Mouse (Mus musculus) midbrain, embryonic 16.5 days (tissue): ENCODE measurements around the gene Eml6. TPM values are rescaled to one million over a fixed set of nuclear protein-coding genes. Genes with fewer than 3 reads are reported as not detected.

ENCODE experiments used
- ATAC-seq: fragments of 200-750 bp; cut with Nextera tagmentation; 2 replicates; pipeline ENCODE4 v1.8.0; 2017; ENCODE audit warnings: moderate TSS enrichment
- H3K27ac ChIP-seq: fragments of 300-500 bp; sonication (generic); 2 replicates; pipeline ENCODE4 v1.5.1; 2014; ENCODE audit warnings: mild to moderate bottlenecking, low read length, mixed read lengths
- H3K27me3 ChIP-seq: fragments of 300-500 bp; sonication (generic); 2 replicates; pipeline ENCODE4 v1.6.1; 2014; ENCODE audit warnings: low read depth, low read length, mixed read lengths; ENCODE audit not compliant: control insufficient read depth, insufficient read depth
- H3K36me3 ChIP-seq: fragments of 300-500 bp; sonication (generic); 2 replicates; pipeline ENCODE4 v1.6.1; 2014; ENCODE audit warnings: mild to moderate bottlenecking, low read length, moderate library complexity, mixed read lengths; ENCODE audit not compliant: control insufficient read depth, insufficient read depth
- H3K4me1 ChIP-seq: fragments of 300-500 bp; sonication (generic); 2 replicates; pipeline ENCODE4 v1.6.1; 2014; ENCODE audit warnings: mild to moderate bottlenecking, low read length, mixed read lengths; ENCODE audit not compliant: control insufficient read depth, insufficient read depth
- H3K4me2 ChIP-seq: fragments of 300-500 bp; sonication (generic); 2 replicates; pipeline ENCODE4 v1.6.1; 2014; ENCODE audit warnings: mild to moderate bottlenecking, low read length, mixed read lengths
- H3K4me3 ChIP-seq: fragments of 300-500 bp; sonication (generic); 2 replicates; pipeline ENCODE4 v1.5.1; 2014; ENCODE audit warnings: low read depth, mild to moderate bottlenecking, low read length, moderate library complexity, mixed read lengths
- H3K9ac ChIP-seq: fragments of 300-500 bp; sonication (generic); 2 replicates; pipeline ENCODE4 v1.6.1; 2014; ENCODE audit warnings: low read depth, low read length, mixed read lengths
- H3K9me3 ChIP-seq: fragments of 300-500 bp; sonication (generic); replicated peaks from 2 replicates; pipeline ENCODE4 v1.6.1; 2014; ENCODE audit warnings: mild to moderate bottlenecking, low read length, mixed read lengths; ENCODE audit not compliant: control insufficient read depth, poor library complexity, severe bottlenecking
- WGBS: fragments of 180-500 bp; shearing (Covaris S2); extraction: QIAGEN DNeasy Blood & Tissue Kit; methylation state at CpG from one replicate; pipeline ENCODE4 v1.1.7; 2014; 5-methylcytosine and 5-hydroxymethylcytosine counted together
- polyA plus RNA-seq: library from polyadenylated mRNA; unstranded; fragments of >200 nt; fragmentation: Nextera tagmentation; extraction: Ambion mirVana; gene quantifications from 2 replicates; pipeline ENCODE4 v1.2.1, GENCODE M21; 2015

The Eml6 gene
- 7.8 and 8.7 TPM in 2 replicates for polyA plus RNA-seq

DNA sequence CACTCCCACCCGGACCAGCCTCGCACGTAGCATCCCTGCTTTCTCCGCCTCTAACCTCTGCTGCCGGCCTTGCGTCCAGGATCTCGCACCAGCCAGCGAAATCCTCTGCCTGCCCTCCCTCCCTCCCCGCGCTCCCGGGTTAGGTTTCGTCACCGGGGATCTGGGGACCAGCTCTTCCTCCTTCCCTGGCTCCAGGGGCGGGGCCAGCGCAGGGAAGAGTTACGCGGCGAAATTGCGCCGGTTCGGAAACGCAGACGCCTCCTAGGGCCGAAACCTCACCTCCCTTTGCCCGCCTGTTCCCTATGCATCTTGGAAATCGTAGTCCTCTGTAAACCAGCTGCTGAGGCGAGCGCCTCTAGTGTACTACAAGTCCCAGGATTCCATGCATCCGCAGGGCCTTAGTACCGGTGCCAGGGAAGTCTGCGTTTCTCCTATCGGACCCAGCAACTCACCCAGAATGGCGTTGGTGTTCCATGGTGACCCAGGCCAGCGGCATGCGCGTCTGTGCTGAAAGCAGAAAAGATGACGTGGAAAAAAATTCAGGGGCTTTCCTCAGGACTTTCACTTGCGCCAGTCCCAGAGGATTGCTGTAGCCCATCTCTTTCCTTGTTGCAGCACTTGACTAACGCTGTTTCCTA is at the start of gene Eml6:
Gene Eml6, minus strand, starts transcription at position 199 of the 638 bp plus-strand sequence.
- no peaks in the 10 kb centered on the region for H3K27me3 ChIP-seq
- WGBS, result under 1% methylated on average over 39 of the region's 39 CpGs
- peak within 1 kb of the TSS; percentile 67 for H3K4me3 ChIP-seq
- H3K9ac ChIP-seq, result peak within 1 kb of the TSS; percentile 81
- peaks cover 12% of the 10 kb centered on the region for H3K4me1 ChIP-seq
- ATAC-seq, result peak; percentile 99
- no peaks in the 10 kb centered on the region for H3K9me3 ChIP-seq
- H3K4me2 ChIP-seq, result peak within 1 kb of the TSS; percentile 84
- no peaks in the 10 kb centered on the region for H3K36me3 ChIP-seq
- peak within 1 kb of the TSS; percentile 93 for H3K27ac ChIP-seq

DNA sequence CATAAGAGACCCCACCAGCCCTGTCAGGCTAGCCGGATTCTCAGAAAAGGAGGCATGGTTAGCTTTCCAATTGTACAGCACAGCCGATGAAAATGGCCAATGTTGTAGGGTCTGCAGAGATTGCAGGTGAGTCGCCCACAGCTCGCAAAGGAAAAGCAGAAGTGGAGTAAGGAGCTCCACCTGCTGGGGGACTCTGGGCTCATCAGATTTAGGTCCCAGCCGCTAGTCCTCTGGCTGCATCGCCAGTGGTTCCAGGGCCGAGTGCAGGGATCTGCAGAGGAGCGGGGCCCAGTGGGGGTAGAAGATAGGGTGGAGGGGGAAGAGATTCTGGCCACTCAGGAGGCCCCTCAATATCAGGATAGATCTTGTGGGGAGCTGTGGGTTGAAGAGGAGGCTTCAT is 31.5 kb upstream of the Eml6 start:
- H3K36me3 ChIP-seq, result no peaks in the 10 kb centered on the region
- H3K4me1 ChIP-seq, result no peaks in the 10 kb centered on the region
- ATAC-seq, result no peak
- no peak overlapping the region for H3K4me2 ChIP-seq
- H3K9ac ChIP-seq, result no peak overlapping the region
- H3K27me3 ChIP-seq, result no peaks in the 10 kb centered on the region
- no peak overlapping the region for H3K27ac ChIP-seq
- no peaks in the 10 kb centered on the region for H3K9me3 ChIP-seq
- 49% methylated on average over 8 of the region's 8 CpGs for WGBS
- H3K4me3 ChIP-seq, result no peak overlapping the region

DNA sequence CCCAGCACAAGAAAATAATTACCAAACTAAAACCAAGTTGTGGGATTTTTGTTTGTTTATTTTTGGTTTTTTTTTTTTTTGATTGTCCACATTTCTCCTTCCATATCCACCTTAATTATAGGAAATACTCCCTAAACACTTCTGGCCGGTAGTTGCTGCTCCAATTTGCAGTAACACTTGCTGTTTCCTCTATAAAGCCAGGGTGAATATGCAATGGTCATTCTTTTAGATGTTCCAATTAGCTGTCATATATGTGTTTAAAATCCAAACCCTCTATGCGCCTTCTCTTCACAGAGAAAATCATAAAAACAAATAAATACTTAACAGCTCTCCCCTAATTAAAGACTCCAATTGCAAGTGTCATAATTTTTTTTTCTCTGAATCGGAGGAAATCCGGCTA is 689 bp downstream of the Eml6 start:
- peak overlapping the region; percentile 84 for H3K4me2 ChIP-seq
- H3K27me3 ChIP-seq, result no peaks in the 10 kb centered on the region
- H3K4me1 ChIP-seq, result peaks cover 13% of the 10 kb centered on the region
- H3K36me3 ChIP-seq, result no peaks in the 10 kb centered on the region
- no peak overlapping the region; the same call in 1 of the 2 replicates for H3K27ac ChIP-seq
- peak overlapping the region; percentile 81 for H3K9ac ChIP-seq
- H3K9me3 ChIP-seq, result no peaks in the 10 kb centered on the region
- WGBS, result 4% methylated on average over 4 of the region's 4 CpGs
- peak overlapping the region; percentile 67 for H3K4me3 ChIP-seq
- no peak for ATAC-seq

DNA sequence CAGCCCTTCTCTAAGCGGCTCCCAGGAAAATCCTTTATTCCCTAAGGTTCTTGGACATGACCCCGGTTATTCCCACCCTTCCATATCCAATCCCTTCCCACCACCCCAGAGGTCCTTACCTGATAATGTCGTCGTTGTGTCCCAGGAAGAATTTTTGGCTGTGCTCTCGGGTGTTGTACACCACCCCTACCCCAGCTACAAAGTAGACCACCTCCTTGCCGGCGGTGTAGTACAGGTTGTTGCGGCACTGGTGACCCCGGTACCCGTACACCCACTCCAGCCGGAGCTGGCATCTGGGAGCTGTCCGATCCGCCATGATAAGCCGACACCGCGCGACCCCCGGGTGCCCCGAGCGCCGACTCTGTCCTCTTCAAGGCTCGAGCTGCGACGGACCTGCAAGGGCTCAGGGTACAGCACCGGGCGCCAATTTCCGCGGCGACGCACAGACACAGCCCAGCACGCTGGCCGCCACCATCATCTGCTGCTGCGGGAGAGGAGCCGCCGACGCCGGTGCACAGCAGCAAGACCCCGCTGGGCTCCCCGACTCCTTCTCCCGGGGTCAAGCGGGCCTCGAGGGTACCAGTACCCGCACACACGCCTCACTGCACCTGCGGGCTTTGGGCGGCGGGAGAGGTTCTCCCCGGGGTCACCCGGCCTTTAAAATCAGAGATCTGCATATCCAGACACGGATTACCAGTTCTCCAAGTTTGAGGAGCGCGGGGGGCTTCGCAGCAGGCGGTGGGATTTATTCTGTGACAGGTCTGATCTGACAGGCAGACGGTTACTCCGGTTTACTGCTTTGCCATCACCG is 1.4 kb downstream of the Eml6 start:
- Histone ChIP-seq H3K36me3 (no peaks in the 10 kb centered on the region), H3K9ac (peak overlapping the region; percentile 79), H3K9me3 (no peaks in the 10 kb centered on the region), H3K4me2 (peak overlapping the region; percentile 84), H3K27ac (peak overlapping the region; percentile 77), H3K4me1 (peaks cover 13% of the 10 kb centered on the region), H3K27me3 (no peaks in the 10 kb centered on the region), H3K4me3 (peak overlapping the region; percentile 67)
- 0 out of 2 replicates have a peak, but pooled peaks have one; percentile 2 for ATAC-seq
- WGBS, result under 1% methylated on average over 56 of the region's 57 CpGs

DNA sequence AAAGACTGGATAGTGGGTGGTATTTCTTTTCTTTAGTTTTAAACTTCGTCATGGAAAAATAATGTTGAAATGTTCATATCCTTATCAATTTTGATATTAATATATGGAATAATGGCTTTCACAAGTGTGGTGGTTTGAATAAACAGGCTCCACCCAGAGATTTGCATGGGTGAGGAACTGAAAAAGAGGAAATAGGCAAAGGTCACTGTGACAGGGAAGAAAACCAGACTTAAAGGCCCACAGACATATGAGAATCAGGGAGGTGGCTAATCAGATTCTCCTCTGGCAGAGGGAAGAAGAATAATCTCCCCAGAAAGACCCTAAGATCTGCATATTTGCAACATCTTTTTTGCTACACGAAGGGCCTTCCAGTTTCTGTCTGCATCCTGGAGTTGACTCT is 39.6 kb downstream of the Eml6 start:
- no peaks in the 10 kb centered on the region for H3K9me3 ChIP-seq
- H3K4me3 ChIP-seq, result no peak overlapping the region
- H3K4me1 ChIP-seq, result no peaks in the 10 kb centered on the region
- H3K9ac ChIP-seq, result no peak overlapping the region
- 75% methylated on average over 2 of the region's 2 CpGs for WGBS
- H3K27ac ChIP-seq, result no peak overlapping the region
- H3K4me2 ChIP-seq, result no peak overlapping the region
- ATAC-seq, result no peak
- no peaks in the 10 kb centered on the region for H3K27me3 ChIP-seq
- no peaks in the 10 kb centered on the region for H3K36me3 ChIP-seq

DNA sequence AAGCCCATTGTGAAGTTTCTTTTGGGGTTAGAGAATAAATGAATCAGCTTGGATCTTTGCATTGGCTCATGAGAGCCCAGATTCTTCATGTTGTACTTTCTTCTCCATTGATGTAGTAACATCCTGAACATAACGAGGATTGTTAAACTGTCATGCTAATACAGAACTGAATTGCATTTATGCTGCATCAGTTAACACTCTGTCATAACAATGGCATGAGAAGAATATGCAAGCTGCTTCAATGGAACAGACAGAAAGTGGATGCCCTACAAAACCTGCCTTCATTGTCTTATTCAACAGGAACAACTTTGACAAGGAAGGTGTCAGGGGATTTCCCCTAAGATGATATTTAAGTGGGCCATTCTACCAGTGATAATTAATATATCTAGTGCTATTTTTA is 57.0 kb downstream of the Eml6 start:
- H3K9me3 ChIP-seq, result no peaks in the 10 kb centered on the region
- H3K27me3 ChIP-seq, result no peaks in the 10 kb centered on the region
- H3K4me2 ChIP-seq, result no peak overlapping the region
- H3K27ac ChIP-seq, result no peak overlapping the region
- H3K4me1 ChIP-seq, result no peaks in the 10 kb centered on the region
- no peak overlapping the region for H3K9ac ChIP-seq
- no peak for ATAC-seq
- 68% methylated on average over 1 of the region's 1 CpGs for WGBS
- no peaks in the 10 kb centered on the region for H3K36me3 ChIP-seq
- H3K4me3 ChIP-seq, result no peak overlapping the region

DNA sequence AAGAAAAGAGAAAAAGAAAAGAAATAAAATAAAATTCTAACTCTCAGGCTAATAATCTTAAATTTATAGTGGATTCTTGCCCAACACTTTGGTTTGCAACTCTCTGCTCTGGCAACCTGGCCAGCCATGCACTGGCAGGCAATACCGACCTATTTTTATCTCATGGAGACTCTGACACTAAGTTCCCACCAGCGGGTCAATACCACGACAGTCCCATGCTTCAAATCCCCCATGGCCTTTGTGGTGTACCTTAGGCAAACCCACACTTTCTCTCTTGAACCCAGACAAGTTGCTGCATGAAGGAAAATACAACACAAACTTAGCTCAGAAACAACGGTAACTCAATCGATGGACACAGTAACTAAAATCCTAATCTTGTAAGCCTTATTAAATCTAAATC is 66.5 kb downstream of the Eml6 start:
- H3K27ac ChIP-seq, result no peak overlapping the region
- no peak overlapping the region for H3K4me2 ChIP-seq
- no peaks in the 10 kb centered on the region for H3K9me3 ChIP-seq
- no peaks in the 10 kb centered on the region for H3K4me1 ChIP-seq
- WGBS, result 92% methylated on average over 5 of the region's 5 CpGs
- no peak overlapping the region for H3K9ac ChIP-seq
- no peak for ATAC-seq
- H3K4me3 ChIP-seq, result no peak overlapping the region
- no peaks in the 10 kb centered on the region for H3K27me3 ChIP-seq
- H3K36me3 ChIP-seq, result no peaks in the 10 kb centered on the region

DNA sequence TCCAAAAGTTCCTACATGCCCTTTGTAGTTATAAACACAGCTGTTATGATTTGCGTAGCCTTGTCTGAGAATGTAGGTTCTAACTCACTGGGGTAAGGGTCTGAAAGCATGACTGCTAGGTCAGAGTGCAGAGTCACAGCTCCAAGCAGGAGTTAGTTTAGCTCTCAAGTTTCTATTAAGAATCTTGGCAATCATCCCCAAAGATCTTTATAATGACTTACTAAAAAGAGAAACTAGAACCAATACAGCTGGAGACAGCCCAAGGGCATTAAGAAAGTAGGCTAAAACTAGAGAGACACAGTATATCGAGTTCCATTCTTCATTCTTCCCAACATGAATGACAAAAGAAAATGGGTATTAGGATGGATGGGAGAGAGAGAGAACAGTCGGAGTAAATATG is 81.2 kb downstream of the Eml6 start:
- Histone ChIP-seq H3K9ac (no peak overlapping the region), H3K27me3 (no peaks in the 10 kb centered on the region), H3K27ac (no peak overlapping the region), H3K9me3 (0 out of 2 replicates have a peak, but pooled peaks cover 2% of the 10 kb centered on the region), H3K36me3 (no peaks in the 10 kb centered on the region), H3K4me2 (no peak overlapping the region), H3K4me1 (no peaks in the 10 kb centered on the region; the same call in 1 of the 2 replicates), H3K4me3 (no peak overlapping the region)
- 89% methylated on average over 3 of the region's 3 CpGs for WGBS
- ATAC-seq, result no peak

DNA sequence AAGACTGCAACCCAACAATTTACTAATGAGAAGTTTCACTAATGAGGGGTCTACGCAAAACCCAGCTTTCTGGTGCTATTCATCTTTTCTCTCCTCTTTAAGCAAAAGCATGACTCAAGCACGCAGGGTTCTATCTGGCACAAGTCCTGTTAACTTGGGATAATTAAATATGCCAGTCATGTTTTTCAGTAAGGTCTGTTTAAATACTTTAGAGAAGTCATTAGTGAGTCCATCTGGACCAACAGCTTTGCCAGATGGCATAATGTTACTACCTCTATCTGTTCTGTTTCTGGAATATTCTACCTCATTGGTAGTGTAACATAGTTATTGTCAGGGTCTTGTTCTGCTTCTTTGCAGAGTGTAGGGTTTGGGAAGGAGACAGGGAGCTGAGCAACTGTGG is 101.5 kb downstream of the Eml6 start:
- Histone ChIP-seq H3K4me3 (no peak overlapping the region), H3K36me3 (no peaks in the 10 kb centered on the region; the same call in 1 of the 2 replicates), H3K4me1 (no peaks in the 10 kb centered on the region), H3K27ac (no peak overlapping the region), H3K4me2 (no peak overlapping the region), H3K9ac (no peak overlapping the region), H3K9me3 (no peaks in the 10 kb centered on the region), H3K27me3 (no peaks in the 10 kb centered on the region)
- ATAC-seq, result no peak
- WGBS, result 69% methylated on average over 2 of the region's 2 CpGs
